Mouse (Mus musculus) cerebellum, adult 2 months (tissue): ENCODE results near the gene Sytl4. TPM values are rescaled to one million over a fixed set of nuclear protein-coding genes. Genes with fewer than 3 reads are reported as not detected.

Experiments used
- DNase-seq, 2 experiments: peaks; one replicate each; pipeline ENCODE4 v3.0.0; 2021
- H3K27ac ChIP-seq: fragments of 200-500 bp; 2 replicates; pipeline ENCODE4 v1.5.1; 2012; ENCODE audit warnings: low read length, control low read depth, inconsistent platforms; ENCODE audit not compliant: insufficient read depth
- H3K27me3 ChIP-seq: fragments of 200-500 bp; 2 replicates; pipeline ENCODE4 v1.6.1; 2012; ENCODE audit warnings: inconsistent platforms, mild to moderate bottlenecking, low read length, moderate library complexity; ENCODE audit not compliant: control insufficient read depth, insufficient read depth
- H3K4me1 ChIP-seq: fragments of 200-500 bp; 2 replicates; pipeline ENCODE4 v1.6.1; 2011; ENCODE audit warnings: low read length; ENCODE audit not compliant: control insufficient read depth, insufficient read depth
- H3K4me3 ChIP-seq: fragments of 200-500 bp; replicated peaks from 2 replicates; pipeline ENCODE3; 2011; ENCODE audit warnings: mild to moderate bottlenecking, low read depth, low read length, control low read depth; ENCODE audit not compliant: insufficient read depth
- CTCF ChIP-seq: fragments of 200-500 bp; IDR thresholded peaks from 2 replicates; pipeline ENCODE4 v1.5.1; 2011; ENCODE audit warnings: low read depth, mild to moderate bottlenecking, control low read depth, low read length, moderate library complexity, borderline replicate concordance; ENCODE audit not compliant: insufficient read depth
- POLR2A ChIP-seq: fragments of 200-500 bp; IDR thresholded peaks from 2 replicates; pipeline ENCODE4 v1.6.1; 2011; ENCODE audit warnings: low read length, control low read depth, borderline replicate concordance; ENCODE audit not compliant: insufficient read depth
- WGBS: fragments of 180-500 bp; shearing (Covaris S2); methylation state at CpG from one replicate; pipeline ENCODE4 v1.1.7; 2018; 5-methylcytosine and 5-hydroxymethylcytosine counted together
- polyA plus RNA-seq: library from polyadenylated mRNA; depleted of rRNA; stranded (reverse); fragments of >200 nt; gene quantifications from 2 replicates; pipeline ENCODE4 v1.2.3, GENCODE M21; 2012

Sytl4 gene
- polyA plus RNA-seq, 1 experiment = 0.39 TPM

GRCm38 (mm10) chrX:133936605-133937225 is 44.9 kb downstream of the Sytl4 start:
- DNase-seq = no peak
- no peaks in the 10 kb centered on the region for H3K4me1 ChIP-seq
- no peak overlapping the region for H3K4me3 ChIP-seq
- TF ChIP-seq POLR2A (no peak), CTCF (no peak)
- no peaks in the 10 kb centered on the region for H3K27me3 ChIP-seq
- no peak overlapping the region for H3K27ac ChIP-seq
- WGBS = 89% methylated on average over 4 of the region's 4 CpGs

DNA sequence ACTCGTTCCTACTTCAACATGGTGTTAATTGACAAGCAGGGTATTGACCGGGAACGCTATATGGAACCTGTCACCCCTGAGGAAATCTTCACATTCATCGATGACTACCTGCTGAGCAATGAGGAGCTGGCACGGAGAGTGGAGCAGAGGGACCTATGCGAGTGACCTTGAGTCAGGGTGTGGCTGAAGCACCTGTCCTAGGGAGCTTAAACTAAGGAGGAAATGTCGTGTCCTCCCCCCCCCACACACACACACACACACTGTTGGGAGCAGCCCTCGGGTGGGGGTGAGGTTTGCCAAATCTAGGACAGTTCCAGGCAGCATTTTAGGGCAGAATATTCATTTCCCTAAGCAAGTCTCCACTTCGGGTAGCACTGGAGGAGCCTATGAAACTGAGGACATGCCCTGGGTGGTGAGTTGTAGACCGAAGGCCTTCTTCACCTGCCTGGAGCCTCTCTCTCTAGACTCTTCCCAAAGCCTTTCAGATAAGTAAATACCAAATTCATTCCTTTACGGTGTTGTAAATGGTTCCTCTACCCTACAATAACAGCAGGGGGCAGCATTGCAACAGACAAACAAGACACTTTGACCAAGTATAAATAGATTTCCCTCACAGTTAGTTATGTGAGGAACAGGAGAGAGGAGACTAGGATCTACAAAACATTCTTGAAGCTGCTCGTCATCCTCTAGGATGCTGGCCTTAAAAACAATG is 50.2 kb downstream of the Sytl4 start:
- DNase-seq = peak in 1 of 2 experiments; percentile 1
- TF ChIP-seq POLR2A (no peak), CTCF (no peak)
- H3K27me3 ChIP-seq = no peaks in the 10 kb centered on the region
- no peak overlapping the region for H3K4me3 ChIP-seq
- H3K27ac ChIP-seq = no peak overlapping the region
- no peaks in the 10 kb centered on the region for H3K4me1 ChIP-seq
- WGBS = 56% methylated on average over 12 of the region's 12 CpGs

GRCm38 (mm10) chrX:133926760-133927159 is 54.9 kb downstream of the Sytl4 start:
- DNase-seq = no peak
- Histone ChIP-seq H3K27me3 (no peaks in the 10 kb centered on the region), H3K4me1 (no peaks in the 10 kb centered on the region), H3K4me3 (no peak overlapping the region), H3K27ac (no peak overlapping the region)
- WGBS = 73% methylated on average over 5 of the region's 5 CpGs
- TF ChIP-seq POLR2A (no peak), CTCF (no peak)

GRCm38 (mm10) chrX:133921187-133921586 is 60.4 kb downstream of the Sytl4 start:
- no peak for DNase-seq
- Histone ChIP-seq H3K27ac (no peak overlapping the region), H3K4me3 (no peak overlapping the region), H3K27me3 (no peaks in the 10 kb centered on the region), H3K4me1 (no peaks in the 10 kb centered on the region)
- TF ChIP-seq POLR2A = no peak
- TF ChIP-seq CTCF = no peak
- 58% methylated on average over 4 of the region's 4 CpGs for WGBS

DNA sequence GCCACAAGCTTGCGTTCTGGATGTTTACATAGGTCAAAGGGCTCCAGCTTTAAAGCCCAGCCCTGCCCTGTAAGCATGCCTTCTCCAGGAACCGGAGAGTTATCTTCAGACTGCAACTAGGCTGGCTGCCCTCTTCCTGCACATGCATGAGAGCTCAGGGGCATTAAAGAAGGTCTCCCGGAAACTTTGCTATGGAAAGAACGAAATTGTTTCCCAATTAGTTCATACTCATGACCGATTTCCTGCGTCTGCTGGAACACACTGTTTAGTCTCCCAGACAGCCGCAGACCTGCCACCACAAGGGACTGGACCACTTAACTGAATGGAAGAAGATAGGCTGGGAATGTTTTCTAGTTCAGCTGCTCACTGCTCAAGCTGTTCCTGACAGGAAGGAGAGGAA is 67.4 kb downstream of the Sytl4 start:
- no peak overlapping the region for H3K27ac ChIP-seq
- no peak overlapping the region for H3K4me3 ChIP-seq
- no peaks in the 10 kb centered on the region for H3K4me1 ChIP-seq
- WGBS = 55% methylated on average over 7 of the region's 7 CpGs
- no peaks in the 10 kb centered on the region for H3K27me3 ChIP-seq
- no peak for TF ChIP-seq CTCF
- TF ChIP-seq POLR2A = no peak
- DNase-seq = no peak

- H3K4me1 ChIP-seq = no peaks in the 10 kb centered on the region
- H3K27me3 ChIP-seq = no peaks in the 10 kb centered on the region
- no peak for TF ChIP-seq CTCF
- TF ChIP-seq POLR2A = no peak
- H3K27ac ChIP-seq = no peak overlapping the region
- DNase-seq = no peak
- no peak overlapping the region for H3K4me3 ChIP-seq
- 89% methylated on average over 3 of the region's 3 CpGs for WGBS
Observed at GRCm38 (mm10) chrX:133913006-133913405, 68.6 kb downstream of the Sytl4 start.

DNA sequence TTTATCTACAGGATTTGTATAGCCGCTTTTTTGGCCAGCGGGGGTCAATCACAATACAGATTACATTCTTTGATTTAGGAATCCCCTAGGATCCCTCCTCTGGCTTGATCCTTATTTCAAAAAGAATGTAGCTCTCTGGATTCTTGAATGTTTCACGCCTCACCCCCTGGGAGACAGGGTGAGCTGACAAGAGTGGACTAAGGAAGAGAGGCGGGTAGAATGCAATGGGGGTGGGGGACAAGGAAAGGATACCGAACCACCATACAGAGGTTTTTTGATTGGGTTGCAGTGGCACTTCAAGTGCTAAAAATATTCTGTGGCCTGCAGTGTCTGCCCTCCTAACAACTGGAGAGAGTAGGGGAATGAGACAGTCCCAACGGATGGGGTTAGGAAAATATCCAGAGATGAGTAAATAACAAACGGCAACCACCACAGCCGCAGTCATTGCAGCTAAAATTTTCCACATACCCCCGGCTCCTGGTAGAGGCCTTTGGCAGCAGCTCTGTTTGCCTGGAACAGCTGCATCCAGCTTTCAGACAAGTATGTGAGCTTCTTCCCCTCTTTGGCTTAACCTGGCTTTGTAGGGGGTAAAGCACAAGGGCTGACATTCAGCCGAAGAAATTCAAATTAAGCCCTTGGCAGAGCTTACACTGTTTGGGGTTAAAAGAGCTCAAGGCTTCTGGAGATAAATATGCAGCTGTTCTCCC is 70.1 kb downstream of the Sytl4 start:
- TF ChIP-seq CTCF (no peak), POLR2A (no peak)
- Histone ChIP-seq H3K4me3 (no peak overlapping the region), H3K4me1 (no peaks in the 10 kb centered on the region), H3K27ac (no peak overlapping the region), H3K27me3 (no peaks in the 10 kb centered on the region)
- DNase-seq = no peak
- 27% methylated on average over 10 of the region's 10 CpGs for WGBS
